Mouse (Mus musculus): ENCODE results near the gene Klf6. TPM values are rescaled to one million over a fixed set of nuclear protein-coding genes. Genes with fewer than 3 reads are reported as not detected.

Klf6 gene
- total and polyA plus RNA-seq, 3 experiments = 6.6 to 21.0 (median 15.8) TPM

- TF ChIP-seq JUND (conservative IDR thresholded peaks at IDR 0.05; ENCODE audit: low read depth, low read length) = no peak
Measured at GRCm38 (mm10) chr13:5869433-5869832, 8.2 kb downstream of the Klf6 start (continued).

- Histone ChIP-seq H3K27ac (ENCODE audit: insufficient read depth, low read depth) (no peak overlapping the region), H3K4me2 (ENCODE audit: insufficient read depth, low read depth, poor library complexity, severe bottlenecking) (no peak overlapping the region), H3K9me3 (replicated peaks; ENCODE audit: low read length) (no peaks in the 10 kb centered on the region), H3K4me1 (ENCODE audit: control insufficient read depth in 1 of 2, insufficient read depth in 2 of 2) (peaks cover 6 to 17% of the 10 kb centered on the region in 2 experiments; a peak in 3 of 4 replicates), H3K27me3 (replicated peaks) (no peaks in the 10 kb centered on the region), H3K79me2 (replicated peaks; ENCODE audit: control insufficient read depth, extremely low read depth, insufficient read depth, poor library complexity, severe bottlenecking) (peaks cover 3% of the 10 kb centered on the region; the same call in 1 of the 2 replicates), H3K36me3 (replicated peaks in 1 of 2; ENCODE audit: control insufficient read depth in 1 of 2, insufficient read depth in 1 of 2, low read length in 1 of 2) (peaks cover 27 to 47% of the 10 kb centered on the region in 2 experiments), H3K9ac (ENCODE audit: insufficient read depth, low read depth) (no peak overlapping the region), H3K4me3 (replicated peaks in 1 of 3; ENCODE audit: low read depth in 2 of 3, low read length in 2 of 3, poor library complexity in 1 of 3) (no peak overlapping the region)
- in situ Hi-C loops (cut with MboI; ENCODE audit: low pct_ligation_motif_present, low pct_unique_long_range_greater_than_20kb, low sequenced_read_pairs) = loop anchor here (10.0 to 25.0 kb wide), 2 partner anchors 605 to 767 kb away; partner anchors contain the start of gene Pfkp
- TF ChIP-seq ELF1 (IDR thresholded peaks at IDR 0.05; ENCODE audit: low read depth, low read length) = no peak
- no peak for TF ChIP-seq ZC3H11A (IDR thresholded peaks at IDR 0.05; ENCODE audit: low read depth, low read length)
- TF ChIP-seq PAX5 (IDR thresholded peaks at IDR 0.05; ENCODE audit: low read length) = no peak
- no peak for TF ChIP-seq SIN3A (IDR thresholded peaks at IDR 0.05; ENCODE audit: low read length)
- no peak for TF ChIP-seq ZKSCAN1 (IDR thresholded peaks at IDR 0.05; ENCODE audit: borderline replicate concordance, low read depth, low read length)
- no peak for TF ChIP-seq CHD1 (IDR thresholded peaks at IDR 0.05; ENCODE audit: low read depth, low read length)
- no peak for TF ChIP-seq MAFK (IDR thresholded peaks at IDR 0.05; ENCODE audit: insufficient replicate concordance, low read length)
- TF ChIP-seq CTCF (conservative IDR thresholded peaks at IDR 0.05 in 1 of 2, IDR thresholded peaks at IDR 0.05 in 1 of 2; ENCODE audit: low read depth in 2 of 2, low read length in 2 of 2) = no peak
- no peak for TF ChIP-seq TBP (conservative IDR thresholded peaks at IDR 0.05; ENCODE audit: low read depth, low read length)
- no peak for TF ChIP-seq ZMIZ1 (IDR thresholded peaks at IDR 0.05; ENCODE audit: low read depth, low read length)
- no peak for TF ChIP-seq TCF12 (IDR thresholded peaks at IDR 0.05; ENCODE audit: low read depth, low read length)
- no peak for TF ChIP-seq ETS1 (conservative IDR thresholded peaks at IDR 0.05; ENCODE audit: low read depth, low read length)
- TF ChIP-seq JUND (conservative IDR thresholded peaks at IDR 0.05; ENCODE audit: low read depth, low read length) = no peak
- TF ChIP-seq RCOR1 (conservative IDR thresholded peaks at IDR 0.05; ENCODE audit: low read depth, low read length) = no peak
- dilution Hi-C loops (cut with MboI; ENCODE audit: extremely low pct_ligation_motif_present, extremely low pct_unique_long_range_greater_than_20kb, low sequenced_read_pairs) = no loop called here
- no peak for DNase-seq (ENCODE audit: extremely low read depth)
Measured at GRCm38 (mm10) chr13:5869842-5870241, 8.6 kb downstream of the Klf6 start.

- no peaks in the 10 kb centered on the region for H3K9me3 ChIP-seq (replicated peaks; ENCODE audit: low read length)
Measured at GRCm38 (mm10) chr13:5870382-5871272, 9.3 kb downstream of the Klf6 start.

More at GRCm38 (mm10) chr13:5870382-5871272, 9.3 kb downstream of the Klf6 start:
- Histone ChIP-seq H3K79me2 (replicated peaks; ENCODE audit: control insufficient read depth, extremely low read depth, insufficient read depth, poor library complexity, severe bottlenecking) (no peaks in the 10 kb centered on the region), H3K27ac (ENCODE audit: insufficient read depth, low read depth) (no peak overlapping the region), H3K9ac (ENCODE audit: insufficient read depth, low read depth) (no peak overlapping the region), H3K4me2 (ENCODE audit: insufficient read depth, low read depth, poor library complexity, severe bottlenecking) (no peak overlapping the region), H3K4me3 (replicated peaks in 1 of 3; ENCODE audit: low read depth in 2 of 3, low read length in 2 of 3, poor library complexity in 1 of 3) (no peak overlapping the region), H3K36me3 (replicated peaks in 1 of 2; ENCODE audit: control insufficient read depth in 1 of 2, insufficient read depth in 1 of 2, low read length in 1 of 2) (peaks cover 19 to 39% of the 10 kb centered on the region in 2 experiments), H3K4me1 (ENCODE audit: control insufficient read depth in 1 of 2, insufficient read depth in 2 of 2) (peaks cover 0 to 9% of the 10 kb centered on the region in 2 experiments; a peak in 2 of 4 replicates), H3K27me3 (replicated peaks) (no peaks in the 10 kb centered on the region)
- no peak for DNase-seq (ENCODE audit: extremely low read depth)
- dilution Hi-C loops (cut with MboI; ENCODE audit: extremely low pct_ligation_motif_present, extremely low pct_unique_long_range_greater_than_20kb, low sequenced_read_pairs) (no loop called here), in situ Hi-C loops (cut with MboI; ENCODE audit: low pct_ligation_motif_present, low pct_unique_long_range_greater_than_20kb, low sequenced_read_pairs) (loop anchor here (25.0 kb wide), 1 partner anchor 767 kb away; the partner anchor contains the start of gene Pfkp)
- TF ChIP-seq JUN (IDR thresholded peaks at IDR 0.05; ENCODE audit: insufficient read depth, low read depth, low read length) (no peak), NELFE (IDR thresholded peaks at IDR 0.05; ENCODE audit: low read depth, low read length) (no peak), POLR2AphosphoS2 (IDR thresholded peaks at IDR 0.05; ENCODE audit: low read depth, low read length) (0 out of 2 replicates have a peak, but pooled peaks have one; percentile 54), IRF4 (IDR thresholded peaks at IDR 0.05; ENCODE audit: low read depth, low read length) (no peak), EP300 (IDR thresholded peaks at IDR 0.05; ENCODE audit: low read length) (no peak), TBP (conservative IDR thresholded peaks at IDR 0.05; ENCODE audit: low read depth, low read length) (no peak), SMC3 (IDR thresholded peaks at IDR 0.05; ENCODE audit: low read depth, low read length) (no peak), CHD1 (IDR thresholded peaks at IDR 0.05; ENCODE audit: low read depth, low read length) (no peak)
